Mouse (Mus musculus) G1E (cell line): ENCODE measurements around the gene Crp.

Experiments
- CTCF ChIP-seq: IDR thresholded peaks from 2 replicates; pipeline ENCODE4 v1.5.1; 2012; ENCODE audit warnings: low read depth, low read length, inconsistent platforms, mixed read lengths
- GATA1 ChIP-seq: IDR thresholded peaks from 2 replicates; pipeline ENCODE4 v1.6.1; 2012; ENCODE audit warnings: borderline replicate concordance, low read length, inconsistent platforms, mixed read lengths
- GATA2 ChIP-seq: IDR thresholded peaks from 2 replicates; pipeline ENCODE4 v1.6.1; 2012; ENCODE audit warnings: low read depth, low read length, inconsistent platforms, borderline replicate concordance
- POLR2AphosphoS5 ChIP-seq: IDR thresholded peaks from 2 replicates; pipeline ENCODE4 v1.6.1; 2012; ENCODE audit warnings: low read depth, low read length, inconsistent platforms; ENCODE audit not compliant: insufficient replicate concordance
- TAL1 ChIP-seq: conservative IDR thresholded peaks from 2 replicates; pipeline ENCODE4 v1.6.1; 2012; ENCODE audit warnings: low read depth, low read length, inconsistent platforms, mixed read lengths

DNA sequence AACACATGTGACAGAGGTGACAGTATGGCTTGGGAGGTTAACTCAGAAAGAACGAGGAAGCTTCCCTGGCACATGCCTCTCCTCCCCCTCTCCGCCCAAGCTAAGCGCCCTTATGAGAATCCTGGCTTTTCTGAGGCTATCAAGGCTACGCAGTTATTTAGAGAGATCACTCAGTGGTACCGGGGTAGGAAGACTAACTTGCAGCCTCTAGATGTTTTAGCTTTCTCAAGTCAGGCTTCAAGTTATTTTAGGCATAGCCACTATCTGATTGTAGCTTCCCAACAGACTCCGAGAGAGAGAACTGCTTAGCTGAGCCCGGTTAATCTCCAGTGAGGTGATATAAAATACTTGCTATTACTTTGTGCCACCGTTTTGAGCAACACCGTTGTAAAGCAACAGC lies 48.5 kb upstream of the Crp start:
- TF ChIP-seq TAL1 = no peak
- no peak for TF ChIP-seq GATA1
- no peak for TF ChIP-seq CTCF
- no peak for TF ChIP-seq POLR2AphosphoS5
- TF ChIP-seq GATA2 = no peak
